Mouse (Mus musculus): Measurements from ENCODE around the gene Lsm2. TPM values are rescaled to one million over a fixed set of nuclear protein-coding genes. Genes with fewer than 3 reads are reported as not detected.

Gene Lsm2
- total and polyA plus RNA-seq, 2 experiments from 2014 or later = 29.1 to 111 TPM

DNA sequence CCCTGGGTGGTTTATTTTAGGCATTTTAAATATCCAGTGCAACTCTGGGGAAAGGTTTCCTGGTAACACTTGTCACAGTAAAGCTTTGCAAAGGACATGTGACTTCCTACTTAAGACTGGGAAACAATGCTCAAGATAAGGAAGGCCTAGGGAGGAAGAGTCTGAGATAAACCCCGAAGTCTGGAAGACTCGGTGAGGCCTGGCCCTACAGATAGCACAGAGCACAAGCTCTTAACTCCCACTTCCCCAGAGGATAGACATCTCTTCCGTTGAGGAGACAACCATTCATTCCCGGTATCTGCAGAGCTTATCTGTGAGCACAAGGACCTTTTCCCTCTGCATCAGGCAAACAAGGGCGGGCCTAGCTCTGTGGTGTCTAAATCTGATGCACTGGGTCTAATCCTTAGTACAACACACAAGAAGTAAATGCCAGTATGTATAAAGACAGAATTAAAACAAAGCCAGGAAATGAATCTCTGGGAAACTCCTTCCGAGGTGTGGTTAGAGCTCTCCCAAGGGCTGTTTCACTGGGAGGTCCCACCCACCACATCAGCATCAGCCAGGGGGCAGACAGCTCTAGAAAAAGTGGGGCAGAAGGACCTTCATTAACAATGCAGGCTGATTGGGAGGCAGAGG is 40.3 kb downstream of the Lsm2 start:
- no peak for ATAC-seq
- no peak overlapping the region for H3K9ac ChIP-seq
- no peak overlapping the region for H3K4me3 ChIP-seq (ENCODE audit: low read depth, low read length)
- peaks cover 4% of the 10 kb centered on the region; the same call in 1 of the 2 replicates for H3K4me1 ChIP-seq (ENCODE audit: insufficient read depth)
- H3K27me3 ChIP-seq (ENCODE audit: insufficient read depth, low read length) = no peaks in the 10 kb centered on the region; the same call in 1 of the 2 replicates
- no peaks in the 10 kb centered on the region for H3K9me3 ChIP-seq (ENCODE audit: low read length)
- H3K4me2 ChIP-seq (ENCODE audit: low read depth) = no peak overlapping the region
- no peak for TF ChIP-seq CTCF (IDR thresholded peaks at IDR 0.05; ENCODE audit: low read depth)
- H3K36me3 ChIP-seq (ENCODE audit: insufficient read depth) = no peaks in the 10 kb centered on the region
- DNase-seq = no peak
- WGBS = 62% methylated on average over 6 of the region's 6 CpGs
- peak overlapping the region; percentile 21; the same call in 1 of the 2 replicates for H3K27ac ChIP-seq (ENCODE audit: low read depth, low read length)

DNA sequence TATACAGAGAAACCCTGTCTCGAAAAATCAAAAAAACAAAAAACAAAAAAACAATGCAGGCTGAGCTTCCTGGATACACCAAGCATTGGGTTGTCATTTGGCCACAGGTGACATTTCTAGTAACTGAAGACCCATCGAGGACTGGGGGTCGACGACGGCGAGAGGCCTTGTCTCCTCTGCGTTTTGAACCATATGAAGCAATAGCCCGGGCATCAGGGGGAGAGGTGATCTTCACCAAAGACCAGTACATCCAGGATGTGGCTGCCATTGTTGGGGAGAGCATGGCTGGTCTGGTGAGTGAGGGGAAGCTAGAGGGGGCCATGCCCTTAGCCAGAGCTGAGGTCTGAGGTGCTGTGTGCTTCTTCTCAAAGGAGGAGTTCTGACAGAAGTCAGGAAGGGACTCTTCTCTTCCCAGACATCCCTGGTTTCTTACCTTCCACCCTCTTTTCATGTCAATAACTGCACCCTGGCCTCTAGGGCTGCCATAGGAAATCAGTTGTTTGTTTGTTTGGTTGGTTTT is 40.9 kb downstream of the Lsm2 start:
- Histone ChIP-seq H3K27ac (ENCODE audit: low read depth, low read length) (no peak overlapping the region), H3K9me3 (ENCODE audit: low read length) (no peaks in the 10 kb centered on the region), H3K9ac (no peak overlapping the region), H3K4me2 (ENCODE audit: low read depth) (no peak overlapping the region), H3K4me1 (ENCODE audit: insufficient read depth) (peaks cover 4% of the 10 kb centered on the region; the same call in 1 of the 2 replicates), H3K4me3 (ENCODE audit: low read depth, low read length) (no peak overlapping the region), H3K27me3 (ENCODE audit: insufficient read depth, low read length) (no peaks in the 10 kb centered on the region; the same call in 1 of the 2 replicates), H3K36me3 (ENCODE audit: insufficient read depth) (no peaks in the 10 kb centered on the region)
- DNase-seq (no peak), ATAC-seq (no peak)
- 91% methylated on average over 8 of the region's 8 CpGs for WGBS
- TF ChIP-seq CTCF (IDR thresholded peaks at IDR 0.05; ENCODE audit: low read depth) = no peak

- H3K9me3 ChIP-seq (ENCODE audit: low read length) = no peaks in the 10 kb centered on the region
- H3K9ac ChIP-seq = no peak overlapping the region
- no peak overlapping the region for H3K27ac ChIP-seq (ENCODE audit: low read depth, low read length)
- no peak overlapping the region for H3K4me3 ChIP-seq (ENCODE audit: low read depth, low read length)
- no peak for TF ChIP-seq CTCF (IDR thresholded peaks at IDR 0.05; ENCODE audit: low read depth)
- no peaks in the 10 kb centered on the region; the same call in 1 of the 2 replicates for H3K27me3 ChIP-seq (ENCODE audit: insufficient read depth, low read length)
- DNase-seq (no peak), ATAC-seq (no peak)
- WGBS = 82% methylated on average over 5 of the region's 5 CpGs
- no peak overlapping the region for H3K4me2 ChIP-seq (ENCODE audit: low read depth)
- no peaks in the 10 kb centered on the region for H3K36me3 ChIP-seq (ENCODE audit: insufficient read depth)
- peaks cover 4% of the 10 kb centered on the region; the same call in 1 of the 2 replicates for H3K4me1 ChIP-seq (ENCODE audit: insufficient read depth)
Measured at GRCm38 (mm10) chr17:35023221-35023620, 41.6 kb downstream of the Lsm2 start.

- Histone ChIP-seq H3K9ac (no peak overlapping the region), H3K36me3 (ENCODE audit: insufficient read depth) (no peaks in the 10 kb centered on the region), H3K27ac (ENCODE audit: low read depth, low read length) (no peak overlapping the region), H3K9me3 (ENCODE audit: low read length) (no peaks in the 10 kb centered on the region), H3K4me2 (ENCODE audit: low read depth) (no peak overlapping the region), H3K27me3 (ENCODE audit: insufficient read depth, low read length) (no peaks in the 10 kb centered on the region; the same call in 1 of the 2 replicates), H3K4me1 (ENCODE audit: insufficient read depth) (peaks cover 4% of the 10 kb centered on the region; the same call in 1 of the 2 replicates), H3K4me3 (ENCODE audit: low read depth, low read length) (no peak overlapping the region)
- no peak for TF ChIP-seq CTCF (IDR thresholded peaks at IDR 0.05; ENCODE audit: low read depth)
- 84% methylated on average over 4 of the region's 4 CpGs for WGBS
- ATAC-seq (no peak), DNase-seq (no peak)
Measured at GRCm38 (mm10) chr17:35023756-35024155, 42.1 kb downstream of the Lsm2 start.

GRCm38 (mm10) chr17:35024261-35024660 is 42.6 kb downstream of the Lsm2 start:
- Histone ChIP-seq H3K27me3 (ENCODE audit: insufficient read depth, low read length) (no peaks in the 10 kb centered on the region; the same call in 1 of the 2 replicates), H3K36me3 (ENCODE audit: insufficient read depth) (no peaks in the 10 kb centered on the region), H3K9me3 (ENCODE audit: low read length) (no peaks in the 10 kb centered on the region), H3K4me2 (ENCODE audit: low read depth) (no peak overlapping the region), H3K9ac (no peak overlapping the region), H3K4me3 (ENCODE audit: low read depth, low read length) (no peak overlapping the region), H3K4me1 (ENCODE audit: insufficient read depth) (peaks cover 4% of the 10 kb centered on the region; the same call in 1 of the 2 replicates), H3K27ac (ENCODE audit: low read depth, low read length) (no peak overlapping the region)
- TF ChIP-seq CTCF (IDR thresholded peaks at IDR 0.05; ENCODE audit: low read depth) = no peak
- DNase-seq (no peak), ATAC-seq (no peak)
- 83% methylated on average over 12 of the region's 13 CpGs for WGBS

DNA sequence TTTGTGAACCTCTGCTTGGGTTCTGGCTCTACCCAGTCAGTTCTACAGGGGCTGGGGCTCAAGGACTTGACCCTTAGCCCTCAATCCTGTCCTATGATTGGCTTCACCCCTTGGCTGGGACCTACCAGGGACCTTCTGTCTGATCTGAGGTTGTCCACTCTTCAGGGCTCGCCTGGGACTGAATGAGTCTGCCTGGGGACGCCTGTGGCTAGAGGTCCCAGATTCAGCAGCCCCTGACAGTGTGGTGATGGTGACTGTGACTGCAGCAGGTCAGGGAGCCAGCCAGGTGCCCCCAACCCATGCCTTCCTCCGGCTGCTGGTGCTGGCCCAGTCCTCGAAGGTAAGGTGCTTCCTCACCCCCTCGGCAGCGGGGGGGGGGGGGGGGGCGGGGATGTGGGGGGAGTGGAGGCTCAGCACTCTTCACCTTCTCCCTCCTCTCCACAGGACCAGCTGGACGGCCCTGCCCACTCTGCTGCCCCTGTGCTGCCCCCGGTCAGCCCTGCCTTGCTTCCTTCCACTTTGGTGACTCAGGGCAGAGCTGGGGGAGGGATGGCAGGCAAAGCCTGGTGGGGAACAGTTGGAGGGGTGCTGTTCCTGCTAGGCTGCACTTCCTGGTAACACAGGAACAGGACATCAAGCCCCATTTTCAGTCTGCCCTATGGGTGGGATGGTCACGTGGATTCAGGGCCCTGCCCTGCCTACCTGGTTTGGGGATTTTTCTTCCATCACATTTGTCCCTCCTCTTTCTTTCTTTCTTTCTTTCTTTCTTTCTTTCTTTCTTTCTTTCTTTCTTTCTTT is 43.2 kb downstream of the Lsm2 start:
- H3K4me2 ChIP-seq (ENCODE audit: low read depth) = no peak overlapping the region
- H3K36me3 ChIP-seq (ENCODE audit: insufficient read depth) = no peaks in the 10 kb centered on the region
- H3K27me3 ChIP-seq (ENCODE audit: insufficient read depth, low read length) = no peaks in the 10 kb centered on the region; the same call in 1 of the 2 replicates
- ATAC-seq (no peak), DNase-seq (no peak)
- H3K4me1 ChIP-seq (ENCODE audit: insufficient read depth) = peaks cover 4% of the 10 kb centered on the region; the same call in 1 of the 2 replicates
- H3K27ac ChIP-seq (ENCODE audit: low read depth, low read length) = no peak overlapping the region
- TF ChIP-seq CTCF (IDR thresholded peaks at IDR 0.05; ENCODE audit: low read depth) = no peak
- H3K9me3 ChIP-seq (ENCODE audit: low read length) = no peaks in the 10 kb centered on the region
- H3K9ac ChIP-seq = no peak overlapping the region
- no peak overlapping the region for H3K4me3 ChIP-seq (ENCODE audit: low read depth, low read length)
- 64% methylated on average over 8 of the region's 10 CpGs for WGBS

- ATAC-seq (no peak), DNase-seq (no peak)
- H3K4me3 ChIP-seq (ENCODE audit: low read depth, low read length) = no peak overlapping the region
- H3K27me3 ChIP-seq (ENCODE audit: insufficient read depth, low read length) = no peaks in the 10 kb centered on the region
- no peak overlapping the region for H3K4me2 ChIP-seq (ENCODE audit: low read depth)
- peak; percentile 14; the same call in 1 of the 2 replicates for TF ChIP-seq CTCF (IDR thresholded peaks at IDR 0.05; ENCODE audit: low read depth)
- no peaks in the 10 kb centered on the region for H3K9me3 ChIP-seq (ENCODE audit: low read length)
- WGBS = 73% methylated on average over 5 of the region's 5 CpGs
- no peak overlapping the region for H3K27ac ChIP-seq (ENCODE audit: low read depth, low read length)
- no peaks in the 10 kb centered on the region for H3K36me3 ChIP-seq (ENCODE audit: insufficient read depth)
- no peak overlapping the region for H3K9ac ChIP-seq
- H3K4me1 ChIP-seq (ENCODE audit: insufficient read depth) = peaks cover 4% of the 10 kb centered on the region; the same call in 1 of the 2 replicates
Measured at GRCm38 (mm10) chr17:35026206-35026605, 44.5 kb downstream of the Lsm2 start.

Measured in forebrain, postnatal 0 days (tissue).